In genomic region chr8:5384851-5385250, GRCm38 (mm10) we compare ENCODE assay signal across 12 mouse cellular contexts.
"Had no signal": no experiment of that assay in that cellular context is flagged by ENCODE, and none has a peak within 500 bp of the region (broad histone marks: within the 10 kb centered on the region; RNA-seq: fewer than 3 reads in every experiment).

No protein-coding gene starts in this region.

- DNase-seq: lung, adult 18-20 months; lung, embryonic 14.5 days; lung, postnatal 10 days; lung, postnatal 4 days; midbrain, embryonic 14.5 days; retina, postnatal 1 day; right cerebral cortex, adult 18-20 months; right cerebral cortex, postnatal 25 days; right cerebral cortex, postnatal 4 days; spleen, adult 18-20 months; thymus, adult 18-20 months; thymus, postnatal 25 days had no signal
